ENCODE assay signal across 1 mouse cellular context in the genomic region with DNA sequence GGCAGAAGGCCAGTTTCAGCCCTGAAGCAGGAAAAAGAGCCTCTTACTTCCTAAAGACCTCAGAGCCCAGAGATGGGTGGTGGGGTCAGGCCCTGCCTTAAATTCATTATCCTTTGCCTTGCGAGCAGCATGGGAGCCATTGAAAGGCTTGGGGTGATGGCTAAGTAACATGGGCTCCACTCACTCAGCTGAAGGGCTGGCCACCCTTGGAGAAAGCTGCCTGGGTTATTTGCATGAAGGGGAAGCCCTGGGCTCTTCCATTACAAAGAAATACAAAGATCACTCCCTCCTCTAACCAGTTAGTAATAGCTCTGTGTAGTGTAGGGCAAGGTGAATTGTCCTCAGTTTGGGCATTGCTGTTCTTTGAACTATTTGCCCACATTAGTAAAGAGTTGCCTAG.
TF ChIP-seq lines count a peak whose summit lies in the region.

No protein-coding gene starts in this region.

TF ChIP-seq in CH12.LX, 34 proteins besides CTCF, POLR2A, EP300 and RAD21 (continued from another document):
- TF ChIP-seq MAX (IDR thresholded peaks at IDR 0.05; ENCODE audit: low read length) (no peak), CHD1 (IDR thresholded peaks at IDR 0.05; ENCODE audit: low read depth, low read length) (no peak), ZKSCAN1 (IDR thresholded peaks at IDR 0.05; ENCODE audit: borderline replicate concordance, low read depth, low read length) (no peak), USF1 (IDR thresholded peaks at IDR 0.05; ENCODE audit: low read depth, low read length) (no peak), MXI1 (IDR thresholded peaks at IDR 0.05; ENCODE audit: low read depth, low read length) (peak; percentile 49; the same call in 1 of the 2 replicates), E2F4 (IDR thresholded peaks at IDR 0.05; ENCODE audit: insufficient replicate concordance, low read depth, low read length) (no peak), MAZ (IDR thresholded peaks at IDR 0.05; ENCODE audit: low read depth, low read length) (no peak), USF2 (conservative IDR thresholded peaks at IDR 0.05; ENCODE audit: low read depth, low read length) (no peak), RCOR1 (conservative IDR thresholded peaks at IDR 0.05; ENCODE audit: low read depth, low read length) (no peak), NELFE (IDR thresholded peaks at IDR 0.05; ENCODE audit: low read depth, low read length) (no peak), SMC3 (IDR thresholded peaks at IDR 0.05; ENCODE audit: low read depth, low read length) (no peak), MAFK (IDR thresholded peaks at IDR 0.05; ENCODE audit: insufficient replicate concordance, low read length) (no peak), KAT2A (IDR thresholded peaks at IDR 0.05; ENCODE audit: insufficient replicate concordance, low read length) (no peak), IRF4 (IDR thresholded peaks at IDR 0.05; ENCODE audit: low read depth, low read length) (no peak), HCFC1 (IDR thresholded peaks at IDR 0.05; ENCODE audit: low read depth, low read length) (no peak), ELF1 (IDR thresholded peaks at IDR 0.05; ENCODE audit: low read depth, low read length) (peak; percentile 37; the same call in 1 of the 2 replicates), ZMIZ1 (IDR thresholded peaks at IDR 0.05; ENCODE audit: low read depth, low read length) (no peak), JUN (IDR thresholded peaks at IDR 0.05; ENCODE audit: insufficient read depth, low read depth, low read length) (no peak), MYC (IDR thresholded peaks at IDR 0.05; ENCODE audit: low read depth, low read length) (no peak), MEF2A (IDR thresholded peaks at IDR 0.05; ENCODE audit: borderline replicate concordance, low read depth, low read length) (0 out of 2 replicates have a peak, but pooled peaks have one; percentile 18), SIN3A (IDR thresholded peaks at IDR 0.05; ENCODE audit: low read length) (0 out of 2 replicates have a peak, but pooled peaks have one; percentile 22), GABPA (IDR thresholded peaks at IDR 0.05; ENCODE audit: insufficient replicate concordance, low read depth, low read length) (no peak), CHD2 (IDR thresholded peaks at IDR 0.05; ENCODE audit: low read length) (no peak), NRF1 (IDR thresholded peaks at IDR 0.05; ENCODE audit: low read depth, low read length) (no peak), ZNF384 (IDR thresholded peaks at IDR 0.05; ENCODE audit: low read depth, low read length) (no peak), ZC3H11A (IDR thresholded peaks at IDR 0.05; ENCODE audit: low read depth, low read length) (no peak), JUND (conservative IDR thresholded peaks at IDR 0.05; ENCODE audit: low read depth, low read length) (no peak), POLR2AphosphoS2 (IDR thresholded peaks at IDR 0.05; ENCODE audit: low read depth, low read length) (no peak), ETS1 (conservative IDR thresholded peaks at IDR 0.05; ENCODE audit: low read depth, low read length) (peak; percentile 46; the same call in 1 of the 2 replicates), TBP (conservative IDR thresholded peaks at IDR 0.05; ENCODE audit: low read depth, low read length) (no peak)
